Mouse (Mus musculus) ES-E14 (cell line): Measurements from ENCODE around the gene 9930022D16Rik. TPM values are rescaled to one million over a fixed set of nuclear protein-coding genes. Genes with fewer than 3 reads are reported as not detected.

Experiments
- DNase-seq: peaks from one replicate; pipeline ENCODE4 v3.0.0-alpha.2; 2013; ENCODE audit warnings: low read depth, low spot score
- H3K27ac ChIP-seq: 2 replicates; pipeline ENCODE4 v1.5.1; 2012; ENCODE audit warnings: low read depth, mild to moderate bottlenecking, low read length, moderate library complexity, mixed read lengths; ENCODE audit not compliant: poor library complexity, insufficient read depth, severe bottlenecking
- H3K36me3 ChIP-seq: 2 replicates; pipeline ENCODE4 v1.6.1; 2012; ENCODE audit warnings: mild to moderate bottlenecking, low read length, moderate library complexity, mixed read lengths; ENCODE audit not compliant: control insufficient read depth, poor library complexity, insufficient read depth, severe bottlenecking
- H3K4me1 ChIP-seq, 2 experiments: fragments of 150-350 bp in 1 of 2; sonication (generic) in 1 of 2; 2 replicates each; pipeline ENCODE4 v1.6.1; 2012; ENCODE audit warnings: low read length in 2 of 2, mild to moderate bottlenecking in 1 of 2, mixed read lengths in 1 of 2; ENCODE audit not compliant: control insufficient read depth in 2 of 2, insufficient read depth in 2 of 2, poor library complexity in 1 of 2
- H3K4me3 ChIP-seq, 2 experiments: fragments of 150-350 bp in 1 of 2; sonication (generic) in 1 of 2; 2 replicates each; pipeline ENCODE4 v1.5.1; 2012; ENCODE audit warnings: low read length in 2 of 2, low read depth in 1 of 2, mild to moderate bottlenecking in 1 of 2, mixed read lengths in 1 of 2; ENCODE audit not compliant: insufficient read depth in 1 of 2, poor library complexity in 1 of 2, severe bottlenecking in 1 of 2
- H3K9ac ChIP-seq: 2 replicates; pipeline ENCODE4 v1.6.1; 2012; ENCODE audit warnings: low read depth, mild to moderate bottlenecking, low read length, mixed read lengths; ENCODE audit not compliant: poor library complexity, insufficient read depth, severe bottlenecking
- H3K9me3 ChIP-seq: fragments of 150-350 bp; sonication (generic); 2 replicates; pipeline ENCODE4 v1.6.1; 2012; ENCODE audit warnings: low read depth, mild to moderate bottlenecking, low read length; ENCODE audit not compliant: control insufficient read depth, insufficient read depth
- CHD2 ChIP-seq: IDR thresholded peaks from 2 replicates; pipeline ENCODE4 v1.6.1; 2014; ENCODE audit warnings: mild to moderate bottlenecking, low read depth, low read length, inconsistent platforms
- HCFC1 ChIP-seq: IDR thresholded peaks from 2 replicates; pipeline ENCODE4 v1.6.1; 2012; ENCODE audit warnings: low read length, inconsistent platforms, borderline replicate concordance; ENCODE audit not compliant: insufficient read depth
- MAFK ChIP-seq: IDR thresholded peaks from 2 replicates; pipeline ENCODE4 v1.6.1; 2014; ENCODE audit warnings: mild to moderate bottlenecking, low read depth, low read length, inconsistent platforms; ENCODE audit not compliant: insufficient read depth
- ZC3H11A ChIP-seq: IDR thresholded peaks from 2 replicates; pipeline ENCODE4 v1.6.1; 2012; ENCODE audit warnings: low read depth, mild to moderate bottlenecking, inconsistent platforms, low read length, borderline replicate concordance
- ZNF384 ChIP-seq: IDR thresholded peaks from 2 replicates; pipeline ENCODE4 v1.6.1; 2012; ENCODE audit warnings: low read depth, low read length, inconsistent platforms
- in situ Hi-C, 2 experiments: fragments of 600-800 bp; cut with MboI; formaldehyde crosslinking; loops; one replicate each; pipeline ENCODE4 v1.15.1; 2025; ENCODE audit warnings: low sequenced_read_pairs in 2 of 2, inconsistent platforms in 1 of 2; ENCODE audit not compliant: unreplicated experiment in 2 of 2
- total RNA-seq: library from RNA; depleted of rRNA; stranded (reverse); fragments of 300-350 nt; gene quantifications from 2 replicates; pipeline ENCODE4 v1.2.3, GENCODE M21; 2012

9930022D16Rik gene
- total RNA-seq, 1 experiment = not detected

DNA sequence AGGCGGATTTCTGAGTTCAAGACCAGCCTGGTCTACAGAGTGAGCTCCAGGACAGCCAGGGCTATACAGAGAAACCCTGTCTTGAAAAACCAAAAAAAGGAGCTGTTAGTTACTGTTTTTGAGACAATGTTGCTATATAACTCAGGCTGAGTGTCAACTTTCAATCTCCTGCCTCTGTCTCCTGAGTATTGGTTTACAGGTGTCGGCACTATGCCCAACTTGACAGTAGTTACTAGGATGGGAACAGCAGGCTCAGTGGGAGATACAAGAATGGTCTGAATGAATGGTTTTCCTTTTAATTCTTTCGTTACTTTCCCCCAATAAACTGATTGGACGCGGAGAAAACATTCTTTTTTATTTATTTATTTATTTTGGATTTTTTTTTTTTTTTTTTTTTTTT, 13.6 kb downstream of the 9930022D16Rik start:
- H3K27ac ChIP-seq = no peak overlapping the region
- DNase-seq = no peak
- H3K9ac ChIP-seq = no peak overlapping the region
- H3K9me3 ChIP-seq = no peaks in the 10 kb centered on the region
- no peak overlapping the region for H3K4me3 ChIP-seq
- no peak for TF ChIP-seq ZC3H11A
- TF ChIP-seq CHD2 = no peak
- TF ChIP-seq MAFK = no peak
- TF ChIP-seq HCFC1 = no peak
- TF ChIP-seq ZNF384 = no peak
- H3K36me3 ChIP-seq = peaks cover 12% of the 10 kb centered on the region; the same call in 1 of the 2 replicates
- in situ Hi-C loops = loop anchor here in 1 of 2 experiments (25.0 kb wide), 1 partner anchor 435 kb away; no protein-coding TSS in a partner anchor
- peaks cover 1 to 4% of the 10 kb centered on the region in 2 experiments; a peak in 1 of 4 replicates for H3K4me1 ChIP-seq

DNA sequence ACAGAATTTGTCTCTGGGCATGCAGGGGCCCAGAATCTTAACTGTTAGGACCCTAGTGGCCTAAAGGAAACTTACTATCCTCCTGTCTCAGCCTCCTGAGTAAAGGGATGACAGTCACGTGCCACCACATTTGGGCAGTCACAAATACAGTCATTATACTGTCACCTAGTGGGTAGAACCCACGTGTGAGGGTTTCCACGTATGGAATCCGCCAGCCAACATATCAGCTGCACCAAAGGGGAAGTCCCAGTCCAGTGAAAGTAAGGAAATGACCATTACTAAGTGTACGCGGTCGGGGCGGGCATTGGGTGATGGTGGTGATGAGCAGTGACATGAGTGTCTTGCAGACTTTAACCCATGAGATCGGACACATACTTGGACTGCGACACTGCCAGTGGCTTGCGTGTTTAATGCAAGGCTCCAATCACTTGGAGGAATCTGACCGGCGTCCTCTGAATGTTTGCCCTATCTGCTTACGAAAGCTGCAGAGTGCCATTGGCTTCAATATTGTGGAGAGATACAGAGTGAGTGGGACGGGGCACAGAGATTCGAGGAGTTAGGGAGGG, 20.6 kb downstream of the 9930022D16Rik start:
- DNase-seq = no peak
- Histone ChIP-seq H3K4me1 (peaks cover 0 to 4% of the 10 kb centered on the region in 2 experiments; a peak in 1 of 4 replicates), H3K36me3 (peaks cover 16% of the 10 kb centered on the region; the same call in 1 of the 2 replicates), H3K4me3 (no peak overlapping the region), H3K9ac (no peak overlapping the region), H3K9me3 (no peaks in the 10 kb centered on the region), H3K27ac (no peak overlapping the region)
- TF ChIP-seq CHD2 (no peak), MAFK (no peak), HCFC1 (no peak), ZC3H11A (no peak)
- in situ Hi-C loops = loop anchor here (10.0 to 25.0 kb wide), 2 partner anchors 110 to 428 kb away; no protein-coding TSS in a partner anchor

DNA sequence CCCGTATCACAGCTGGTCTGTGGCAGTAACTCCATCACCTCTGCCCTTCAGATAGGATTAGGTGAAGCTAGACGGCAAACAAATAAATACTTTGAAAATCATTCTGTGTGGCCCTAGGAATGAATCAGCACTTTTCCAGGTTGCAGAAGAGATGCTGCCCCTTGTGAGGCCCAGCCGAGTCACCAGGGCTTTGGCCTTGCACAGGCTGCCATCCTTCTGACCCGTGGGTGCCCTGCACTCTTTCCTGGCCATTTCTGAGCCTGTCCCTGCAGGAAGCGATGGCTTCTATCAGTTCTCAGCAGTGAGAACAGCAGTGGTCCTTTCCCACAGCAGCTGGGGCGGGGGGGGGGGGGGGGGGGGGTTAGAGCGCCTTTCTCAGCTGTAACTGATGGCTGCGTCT, 23.2 kb downstream of the 9930022D16Rik start:
- no peaks in the 10 kb centered on the region for H3K4me1 ChIP-seq

DNA sequence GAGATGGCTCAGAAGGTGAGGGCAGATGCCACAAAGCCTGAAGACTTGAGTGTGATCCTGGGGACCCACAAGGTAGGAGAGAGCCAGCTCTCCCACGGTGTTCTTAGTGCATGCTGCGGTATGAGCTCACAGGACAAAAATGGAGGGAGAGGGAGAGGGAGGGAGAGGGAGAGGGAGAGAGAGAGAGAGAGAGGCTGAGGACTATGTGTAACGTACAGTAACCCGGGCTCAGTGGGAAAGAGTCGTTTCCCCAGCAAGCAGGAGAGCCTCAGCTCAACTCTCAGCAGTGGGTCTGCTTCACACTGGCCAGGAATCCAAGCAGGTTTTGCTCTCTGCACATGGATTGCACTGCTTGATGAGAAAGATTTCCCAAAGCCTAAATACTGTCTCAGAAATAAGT, 25.5 kb downstream of the 9930022D16Rik start:
- in situ Hi-C loops = loop anchor here (10.0 to 25.0 kb wide), 2 partner anchors 114 to 423 kb away; no protein-coding TSS in a partner anchor
- no peak overlapping the region for H3K27ac ChIP-seq
- no peaks in the 10 kb centered on the region for H3K4me1 ChIP-seq
- H3K9me3 ChIP-seq = no peaks in the 10 kb centered on the region
- H3K9ac ChIP-seq = no peak overlapping the region
- H3K36me3 ChIP-seq = peaks cover 10% of the 10 kb centered on the region; the same call in 1 of the 2 replicates
- no peak for DNase-seq
- TF ChIP-seq ZC3H11A (no peak), CHD2 (no peak), MAFK (no peak)
- no peak overlapping the region for H3K4me3 ChIP-seq

More for the DNA sequence above, 23.2 kb downstream of the 9930022D16Rik start:
- Histone ChIP-seq H3K27ac (no peak overlapping the region), H3K36me3 (peaks cover 10% of the 10 kb centered on the region; the same call in 1 of the 2 replicates), H3K4me3 (no peak overlapping the region), H3K9me3 (no peaks in the 10 kb centered on the region), H3K9ac (no peak overlapping the region)
- DNase-seq = no peak
- TF ChIP-seq ZNF384 (no peak), ZC3H11A (no peak), CHD2 (no peak), HCFC1 (no peak), MAFK (no peak)
- in situ Hi-C loops = loop anchor here (10.0 to 25.0 kb wide), 2 partner anchors 112 to 425 kb away; no protein-coding TSS in a partner anchor

DNA sequence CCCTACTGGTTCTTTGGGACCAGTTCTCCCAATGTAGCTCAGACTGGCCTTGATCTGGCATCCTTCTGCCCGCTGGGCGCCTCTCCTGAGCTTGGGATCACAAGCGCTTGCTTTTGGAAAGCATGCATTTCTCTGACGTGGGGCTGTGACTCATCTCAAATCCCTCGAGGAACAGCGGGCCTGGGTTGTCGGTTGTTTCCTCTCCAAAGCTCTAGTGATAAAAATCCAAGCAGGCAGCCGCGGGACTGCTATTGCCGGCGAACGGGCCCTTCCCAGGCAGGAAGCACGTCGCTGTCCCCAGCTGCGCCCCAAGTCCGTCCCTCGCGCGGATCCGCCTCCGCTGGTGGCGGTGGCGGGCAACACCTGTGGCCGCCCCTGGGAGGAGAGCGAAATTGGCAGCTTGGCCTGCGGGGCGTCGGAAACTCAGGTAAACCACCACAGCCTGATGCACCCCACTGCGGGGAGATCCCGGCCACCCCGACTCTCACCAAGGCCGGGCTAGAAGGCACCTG, 26.2 kb downstream of the 9930022D16Rik start:
- peaks cover 10% of the 10 kb centered on the region; the same call in 1 of the 2 replicates for H3K36me3 ChIP-seq
- no peaks in the 10 kb centered on the region for H3K9me3 ChIP-seq
- peak overlapping the region; percentile 46 to 61 for H3K4me3 ChIP-seq
- no peak overlapping the region for H3K27ac ChIP-seq
- TF ChIP-seq MAFK = no peak
- in situ Hi-C loops = loop anchor here (5.0 to 25.0 kb wide), 5 partner anchors 115 to 422 kb away; no protein-coding TSS in a partner anchor
- no peaks in the 10 kb centered on the region for H3K4me1 ChIP-seq
- DNase-seq = no peak
- H3K9ac ChIP-seq = peak overlapping the region; percentile 69
